Mouse (Mus musculus) midbrain, embryonic 14.5 days (tissue): ENCODE results near the gene Syt16. TPM values are rescaled to one million over a fixed set of nuclear protein-coding genes. Genes with fewer than 3 reads are reported as not detected.
A peak's percentile ranks its signal among the peaks of the same experiment; 100 is the strongest.

Experiments
- ATAC-seq: fragments of 200-750 bp; cut with Nextera tagmentation; 2 replicates; pipeline ENCODE4 v1.8.0; 2017; ENCODE audit warnings: moderate number of reproducible peaks, moderate library complexity; ENCODE audit not compliant: low FRiP score, low TSS enrichment
- DNase-seq: peaks from one replicate; pipeline ENCODE4 v3.0.0-alpha.2; 2015
- H3K27ac ChIP-seq: fragments of 300-500 bp; sonication (generic); replicated peaks from 2 replicates; pipeline ENCODE4 v1.5.1; 2014; ENCODE audit warnings: mild to moderate bottlenecking, low read depth, low read length, moderate library complexity
- H3K27me3 ChIP-seq: fragments of 300-500 bp; sonication (generic); 2 replicates; pipeline ENCODE4 v1.6.1; 2014; ENCODE audit warnings: low read length, control low read depth, mixed read lengths; ENCODE audit not compliant: control insufficient read depth, insufficient read depth
- H3K36me3 ChIP-seq: fragments of 300-500 bp; sonication (generic); 2 replicates; pipeline ENCODE4 v1.6.1; 2014; ENCODE audit warnings: low read length, control low read depth; ENCODE audit not compliant: control insufficient read depth, insufficient read depth
- H3K4me1 ChIP-seq: fragments of 300-500 bp; sonication (generic); 2 replicates; pipeline ENCODE4 v1.6.1; 2014; ENCODE audit warnings: mild to moderate bottlenecking, antibody characterized with exemption, low read length, control low read depth; ENCODE audit not compliant: control insufficient read depth, insufficient read depth
- H3K4me2 ChIP-seq: fragments of 300-500 bp; sonication (generic); 2 replicates; pipeline ENCODE4 v1.6.1; 2014; ENCODE audit warnings: mild to moderate bottlenecking, low read length, moderate library complexity
- H3K4me3 ChIP-seq: fragments of 300-500 bp; sonication (generic); replicated peaks from 2 replicates; pipeline ENCODE4 v1.5.1; 2014; ENCODE audit warnings: low read depth, low read length
- H3K9ac ChIP-seq: fragments of 300-500 bp; sonication (generic); replicated peaks from 2 replicates; pipeline ENCODE4 v1.6.1; 2014; ENCODE audit warnings: mild to moderate bottlenecking, low read length, moderate library complexity
- H3K9me3 ChIP-seq: fragments of 300-500 bp; sonication (generic); 2 replicates; pipeline ENCODE4 v1.6.1; 2016; ENCODE audit warnings: low read length, control low read depth, mixed read lengths; ENCODE audit not compliant: control insufficient read depth
- WGBS: fragments of 180-500 bp; shearing (Covaris S2); extraction: QIAGEN DNeasy Blood & Tissue Kit; methylation state at CpG from one replicate; pipeline ENCODE4 v1.1.7; 2014; 5-methylcytosine and 5-hydroxymethylcytosine counted together
- polyA plus RNA-seq: library from polyadenylated mRNA; unstranded; fragments of >200 nt; fragmentation: Nextera tagmentation; extraction: Ambion mirVana; gene quantifications from 2 replicates; pipeline ENCODE4 v1.2.1, GENCODE M21; 2014

Syt16 gene
- polyA plus RNA-seq, 1 experiment from 2014 or later: 88.4 TPM

DNA sequence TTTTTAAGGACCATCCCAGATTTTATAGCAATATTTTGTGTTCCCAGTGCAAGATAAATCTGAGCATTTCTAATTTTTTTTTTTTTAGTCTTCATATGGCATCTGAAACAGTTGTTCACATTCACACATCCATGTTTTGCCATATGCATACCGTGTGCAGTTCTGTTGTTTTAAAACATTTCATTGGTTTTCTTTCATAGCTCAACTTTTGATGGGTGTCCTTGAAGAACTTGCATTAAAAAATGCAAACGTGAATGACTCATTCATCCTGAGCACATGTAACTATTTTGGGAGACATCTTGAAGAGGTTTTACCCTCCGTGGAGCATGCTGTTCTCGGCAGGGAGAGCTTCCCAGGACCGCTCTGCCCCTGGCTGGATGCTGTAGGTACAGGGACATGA is 279.8 kb downstream of the Syt16 start:
- Histone ChIP-seq H3K4me3 (no peak overlapping the region), H3K27me3 (no peaks in the 10 kb centered on the region), H3K36me3 (no peaks in the 10 kb centered on the region), H3K9me3 (no peaks in the 10 kb centered on the region; the same call in 1 of the 2 replicates), H3K9ac (no peak overlapping the region), H3K27ac (no peak overlapping the region), H3K4me1 (no peaks in the 10 kb centered on the region), H3K4me2 (no peak overlapping the region)
- WGBS: 92% methylated on average over 5 of the region's 5 CpGs
- no peak for DNase-seq
- ATAC-seq: no peak

DNA sequence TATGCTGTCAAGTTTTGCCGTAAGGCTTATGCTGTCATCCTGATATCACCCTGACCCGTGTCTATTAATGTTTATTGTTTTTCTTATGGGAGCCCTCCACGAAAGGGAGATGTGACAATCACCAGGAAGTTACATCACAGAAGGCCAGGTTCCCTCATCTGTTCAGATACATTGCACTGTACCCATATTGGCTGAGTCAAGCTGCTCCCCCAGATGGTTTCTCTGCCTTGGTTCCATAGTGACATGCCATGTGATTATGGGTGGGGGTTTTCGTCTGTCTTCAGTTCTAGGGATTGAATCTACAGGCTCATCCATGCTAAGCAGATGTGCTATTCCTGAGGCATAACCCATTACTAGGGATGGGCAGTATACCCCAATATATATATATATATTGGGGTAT is 283.9 kb downstream of the Syt16 start:
- WGBS: 84% methylated on average over 4 of the region's 4 CpGs
- DNase-seq: no peak
- Histone ChIP-seq H3K4me1 (peaks cover 7% of the 10 kb centered on the region), H3K4me3 (no peak overlapping the region), H3K9me3 (no peaks in the 10 kb centered on the region; the same call in 1 of the 2 replicates), H3K27me3 (peaks cover 9% of the 10 kb centered on the region), H3K9ac (no peak overlapping the region), H3K36me3 (no peaks in the 10 kb centered on the region), H3K4me2 (no peak overlapping the region), H3K27ac (no peak overlapping the region)
- ATAC-seq: no peak

DNA sequence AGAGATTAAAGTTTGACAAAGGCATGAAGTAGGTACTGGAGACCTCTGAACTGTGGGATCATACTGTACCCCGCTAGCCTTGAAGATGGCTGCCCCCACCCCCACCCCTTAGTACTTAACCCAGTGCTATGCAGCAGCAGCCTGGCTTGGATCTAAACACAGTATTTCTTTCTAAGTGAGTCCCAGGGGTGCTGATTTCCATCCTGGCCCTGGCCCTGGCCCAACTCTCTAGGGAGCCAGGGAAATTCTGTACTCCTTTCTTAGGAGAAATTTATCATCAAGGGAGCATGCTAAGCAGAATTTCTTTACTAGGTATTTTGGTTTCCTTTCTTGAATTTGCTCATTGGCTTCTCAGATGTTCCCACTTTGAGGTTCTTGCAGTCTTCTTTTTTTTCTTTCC is 285.4 kb downstream of the Syt16 start:
- H3K4me3 ChIP-seq: no peak overlapping the region
- no peak for ATAC-seq
- H3K9me3 ChIP-seq: no peaks in the 10 kb centered on the region; the same call in 1 of the 2 replicates
- H3K4me2 ChIP-seq: no peak overlapping the region
- DNase-seq: no peak
- no peaks in the 10 kb centered on the region for H3K36me3 ChIP-seq
- H3K9ac ChIP-seq: no peak overlapping the region
- peaks cover 7% of the 10 kb centered on the region for H3K4me1 ChIP-seq
- H3K27ac ChIP-seq: no peak overlapping the region
- 81% methylated on average over 1 of the region's 1 CpGs for WGBS
- H3K27me3 ChIP-seq: peaks cover 9% of the 10 kb centered on the region

DNA sequence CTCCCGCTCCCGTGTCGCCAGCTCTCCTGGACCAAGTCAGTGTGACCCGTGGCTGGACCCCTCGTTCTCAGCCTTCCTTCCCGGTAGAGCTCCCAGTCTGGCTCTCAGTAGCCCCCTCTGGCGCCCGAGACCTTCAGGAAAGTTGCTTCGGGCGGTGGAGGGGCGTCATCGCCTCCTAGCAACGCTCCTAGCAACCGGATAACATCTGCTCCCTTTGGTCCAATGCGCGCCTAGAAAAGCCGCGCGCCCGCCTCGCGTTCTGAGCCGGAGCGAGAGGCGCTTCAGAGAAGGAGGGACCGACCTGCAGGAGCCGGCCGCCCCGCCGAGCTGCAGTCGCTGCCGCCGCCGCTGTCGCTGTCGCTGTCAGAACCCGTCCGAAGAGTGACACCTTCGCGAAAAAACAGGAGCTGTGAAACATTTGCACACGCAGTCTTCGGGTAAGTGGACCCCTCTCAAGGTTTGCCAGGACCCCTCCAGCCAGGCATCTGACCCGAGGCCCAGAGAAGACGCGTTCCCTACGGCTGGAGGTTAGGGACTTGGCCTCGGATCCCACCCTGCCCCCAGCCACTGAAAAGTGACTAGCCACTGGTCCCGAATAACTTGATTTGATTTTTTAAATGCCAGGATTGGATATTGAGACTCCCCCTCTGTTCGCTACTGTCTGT is 286.7 kb downstream of the Syt16 start:
- H3K4me1 ChIP-seq: peaks cover 7% of the 10 kb centered on the region
- H3K9me3 ChIP-seq: no peaks in the 10 kb centered on the region; the same call in 1 of the 2 replicates
- under 1% methylated on average over 49 of the region's 49 CpGs for WGBS
- no peaks in the 10 kb centered on the region for H3K36me3 ChIP-seq
- peak overlapping the region; percentile 95 for H3K4me2 ChIP-seq
- peaks cover 9% of the 10 kb centered on the region for H3K27me3 ChIP-seq
- H3K27ac ChIP-seq: no peak overlapping the region
- H3K9ac ChIP-seq: peak overlapping the region; percentile 48
- peak; percentile 97 for DNase-seq
- peak; percentile 95 for ATAC-seq
- H3K4me3 ChIP-seq: peak overlapping the region; percentile 47

DNA sequence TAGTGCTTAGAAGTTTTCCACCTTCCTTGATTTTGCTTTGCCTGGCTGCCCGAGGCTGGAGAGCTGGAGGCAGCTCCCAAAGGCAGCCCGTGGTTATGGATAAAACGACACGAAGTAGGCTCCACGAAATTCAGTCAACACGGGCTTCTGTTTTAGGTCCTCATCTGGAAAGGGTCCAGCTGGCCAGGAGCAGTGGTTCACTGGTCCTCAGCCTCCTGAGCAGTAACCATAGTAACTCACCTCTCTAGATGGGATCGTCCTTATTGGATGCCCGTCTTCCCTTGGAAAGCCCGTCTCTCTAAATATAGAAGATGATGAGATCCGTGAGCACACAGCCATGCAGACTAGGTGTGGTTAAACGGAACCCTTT is 287.2 kb downstream of the Syt16 start:
- Histone ChIP-seq H3K36me3 (no peaks in the 10 kb centered on the region), H3K4me2 (peak overlapping the region; percentile 95), H3K9ac (peak overlapping the region; percentile 48), H3K4me1 (peaks cover 7% of the 10 kb centered on the region), H3K27me3 (peaks cover 9% of the 10 kb centered on the region), H3K4me3 (peak overlapping the region; percentile 47), H3K27ac (no peak overlapping the region), H3K9me3 (no peaks in the 10 kb centered on the region; the same call in 1 of the 2 replicates)
- DNase-seq: peak; percentile 60
- WGBS: 2% methylated on average over 11 of the region's 11 CpGs
- peak; percentile 46 for ATAC-seq

DNA sequence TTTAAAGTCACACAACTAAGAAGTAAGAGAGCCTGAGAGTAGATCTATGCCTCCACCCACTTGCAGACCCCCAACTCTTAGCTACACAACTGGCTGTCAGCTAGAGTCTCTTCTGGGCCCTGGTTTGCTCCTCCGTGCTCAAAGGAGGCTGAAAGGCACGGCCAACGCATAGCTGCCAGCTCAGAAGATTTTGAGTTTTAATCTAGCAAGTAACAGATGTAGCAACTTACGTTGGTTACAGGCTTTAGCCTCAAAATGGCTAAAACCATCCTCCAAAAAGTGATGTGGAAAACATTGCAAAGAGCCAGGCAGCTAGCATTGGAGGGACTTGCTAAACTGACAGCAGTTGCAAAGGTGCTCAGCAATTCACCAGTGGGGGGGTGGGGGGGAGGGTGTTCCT is 293.5 kb downstream of the Syt16 start:
- 84% methylated on average over 4 of the region's 4 CpGs for WGBS

DNA sequence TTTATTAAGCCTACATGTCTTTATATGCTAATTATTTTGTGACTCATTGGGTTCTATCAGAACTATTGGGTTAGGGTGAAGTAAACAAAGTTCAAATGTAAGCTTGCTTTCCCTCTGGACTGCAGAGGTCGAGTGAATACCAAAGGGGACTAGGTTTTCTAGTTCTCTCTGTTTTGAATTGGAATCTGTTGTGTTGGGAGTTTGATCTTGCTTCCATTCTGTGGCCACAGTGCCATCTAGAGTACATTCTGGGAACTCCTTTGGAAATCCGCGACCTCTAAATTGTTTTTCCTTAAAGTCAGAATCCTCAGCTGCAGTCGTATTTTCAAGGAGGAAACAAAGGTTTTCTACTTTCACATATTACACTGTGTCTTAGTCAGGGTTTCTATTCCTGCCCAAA is 296.2 kb downstream of the Syt16 start:
- no peaks in the 10 kb centered on the region for H3K27me3 ChIP-seq
- DNase-seq (peak; percentile 86), ATAC-seq (no peak)
- no peak overlapping the region for H3K4me2 ChIP-seq
- H3K9me3 ChIP-seq: no peaks in the 10 kb centered on the region
- H3K27ac ChIP-seq: no peak overlapping the region
- no peak overlapping the region for H3K9ac ChIP-seq
- H3K4me1 ChIP-seq: no peaks in the 10 kb centered on the region
- no peak overlapping the region for H3K4me3 ChIP-seq
- WGBS: 8% methylated on average over 4 of the region's 4 CpGs
- no peaks in the 10 kb centered on the region for H3K36me3 ChIP-seq

More for the DNA sequence above, 293.5 kb downstream of the Syt16 start:
- DNase-seq (no peak), ATAC-seq (no peak)
- Histone ChIP-seq H3K9ac (no peak overlapping the region), H3K4me3 (no peak overlapping the region), H3K36me3 (no peaks in the 10 kb centered on the region), H3K27me3 (no peaks in the 10 kb centered on the region), H3K4me2 (no peak overlapping the region), H3K27ac (no peak overlapping the region), H3K9me3 (no peaks in the 10 kb centered on the region), H3K4me1 (no peaks in the 10 kb centered on the region)

DNA sequence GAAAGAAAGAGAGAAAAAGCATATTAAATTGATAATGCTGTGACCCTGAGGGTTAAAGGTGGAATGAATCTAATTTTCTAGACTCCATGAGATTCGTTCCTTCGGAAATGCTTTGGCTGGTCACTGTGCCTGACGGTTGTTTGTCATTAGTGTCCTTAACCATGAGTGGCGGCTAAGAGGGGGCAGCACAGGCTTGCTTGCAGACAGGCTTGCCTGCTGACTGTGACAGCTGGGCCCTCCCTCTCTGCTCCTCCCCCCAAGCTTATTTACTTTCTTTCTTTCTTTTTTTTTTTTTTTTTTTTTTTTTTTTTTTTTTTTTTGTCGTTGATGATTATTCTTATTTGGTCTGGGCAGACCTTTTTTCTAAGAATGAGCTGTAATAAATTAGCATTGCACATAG is 298.9 kb downstream of the Syt16 start:
- Histone ChIP-seq H3K4me3 (no peak overlapping the region), H3K9me3 (no peaks in the 10 kb centered on the region), H3K36me3 (no peaks in the 10 kb centered on the region), H3K9ac (no peak overlapping the region), H3K27ac (no peak overlapping the region), H3K27me3 (no peaks in the 10 kb centered on the region), H3K4me1 (no peaks in the 10 kb centered on the region), H3K4me2 (no peak overlapping the region)
- ATAC-seq: no peak
- 51% methylated on average over 5 of the region's 5 CpGs for WGBS
- no peak for DNase-seq

DNA sequence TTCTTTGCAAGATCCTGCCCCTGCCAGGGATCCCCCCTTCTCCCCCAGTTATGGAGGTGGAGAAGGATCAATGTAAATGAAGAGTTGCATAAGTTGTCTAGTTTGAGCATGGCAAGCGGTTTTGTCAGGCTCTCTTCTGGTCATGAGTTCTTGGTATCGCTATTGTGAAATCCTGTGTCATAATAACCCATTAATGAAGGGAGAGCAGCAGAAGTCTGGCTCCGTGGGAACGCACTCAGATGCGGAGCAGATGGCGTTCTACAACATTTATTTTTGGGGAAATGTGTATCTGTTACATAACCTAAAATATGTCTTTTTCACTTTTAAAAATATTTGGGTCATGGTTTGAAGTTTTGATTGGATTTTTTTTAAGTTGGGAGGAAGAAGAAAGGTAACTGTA is 304.1 kb downstream of the Syt16 start:
- H3K4me2 ChIP-seq: no peak overlapping the region
- ATAC-seq (no peak), DNase-seq (no peak)
- no peaks in the 10 kb centered on the region for H3K4me1 ChIP-seq
- 94% methylated on average over 6 of the region's 6 CpGs for WGBS
- no peak overlapping the region for H3K27ac ChIP-seq
- no peaks in the 10 kb centered on the region for H3K27me3 ChIP-seq
- no peaks in the 10 kb centered on the region for H3K36me3 ChIP-seq
- no peak overlapping the region for H3K4me3 ChIP-seq
- no peak overlapping the region for H3K9ac ChIP-seq
- H3K9me3 ChIP-seq: no peaks in the 10 kb centered on the region
